Mouse (Mus musculus): ENCODE data around the gene Mapk1ip1l. TPM values are rescaled to one million over a fixed set of nuclear protein-coding genes. Genes with fewer than 3 reads are reported as not detected.

Gene Mapk1ip1l
- polyA plus RNA-seq, 1 experiment from 2014 or later = 69.0 TPM

DNA sequence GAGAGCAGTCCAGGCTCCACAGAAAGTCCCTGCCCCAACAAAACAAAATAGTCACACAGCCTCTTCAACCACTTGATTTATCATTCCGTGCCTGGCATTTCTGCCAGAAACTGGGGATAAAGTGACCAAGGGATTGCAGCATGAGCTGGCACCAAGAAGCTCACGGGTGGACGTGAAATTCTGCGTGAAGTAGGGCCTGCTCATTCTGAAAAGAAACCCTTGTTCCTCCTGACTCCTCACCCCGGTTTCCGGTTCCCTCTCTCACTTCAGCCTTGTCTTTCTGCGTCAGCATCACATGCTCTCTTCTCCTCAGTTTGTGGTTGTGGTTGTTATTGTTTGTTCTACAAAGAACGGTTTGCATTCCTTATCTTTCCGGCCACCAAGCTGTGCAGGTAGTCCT lies 63.8 kb downstream of the Mapk1ip1l start:
- peaks cover 17% of the 10 kb centered on the region for H3K4me1 ChIP-seq (replicated peaks)
- no peaks in the 10 kb centered on the region for H3K36me3 ChIP-seq
- 65% methylated on average over 9 of the region's 9 CpGs for WGBS
- H3K9me3 ChIP-seq (replicated peaks) = no peaks in the 10 kb centered on the region
- no peak overlapping the region for H3K4me3 ChIP-seq
- H3K27me3 ChIP-seq (replicated peaks) = no peaks in the 10 kb centered on the region
- H3K27ac ChIP-seq (ENCODE audit: poor library complexity, severe bottlenecking) = no peak overlapping the region
- no peak overlapping the region for H3K4me2 ChIP-seq
- ATAC-seq (ENCODE audit: insufficient number of reproducible peaks, low FRiP score) = no peak
- no peak overlapping the region for H3K9ac ChIP-seq

DNA sequence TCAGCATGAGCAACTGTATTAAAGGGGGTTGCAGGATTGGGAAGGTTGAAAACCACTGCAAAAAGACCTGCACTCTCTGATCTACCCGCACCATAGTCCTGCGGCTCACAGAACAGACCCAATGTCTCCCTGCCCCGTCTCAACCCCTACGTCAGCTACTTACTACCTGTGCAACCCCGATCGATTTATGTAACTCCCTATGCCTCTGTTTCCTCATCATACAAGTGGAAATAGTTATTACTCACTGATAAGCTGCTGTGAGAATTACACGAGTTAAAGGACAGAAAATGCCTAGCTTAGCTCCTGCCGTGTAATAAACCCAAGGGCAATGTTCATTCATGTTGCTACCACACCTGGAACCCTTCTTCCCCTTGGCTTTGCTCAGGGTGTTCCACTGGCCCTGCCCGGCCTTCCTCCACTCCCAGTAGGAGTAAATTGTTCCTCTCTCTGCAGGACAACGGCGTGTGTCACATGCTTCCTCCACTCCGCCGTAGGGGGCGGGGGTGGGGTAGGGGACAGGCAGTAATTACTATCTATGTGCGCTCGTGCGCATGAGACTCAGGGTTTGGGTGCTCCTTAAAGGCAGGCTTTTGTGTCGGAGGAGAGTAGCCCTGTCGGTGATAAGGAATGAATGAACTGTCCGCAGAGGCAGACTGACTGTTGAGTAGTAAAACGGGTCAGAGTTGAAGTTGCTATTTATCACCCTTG lies 66.8 kb downstream of the Mapk1ip1l start:
- Histone ChIP-seq H3K9me3 (replicated peaks) (no peaks in the 10 kb centered on the region), H3K4me3 (peak overlapping the region; percentile 23), H3K9ac (0 out of 2 replicates have a peak overlapping the region, but pooled peaks have one; percentile 22), H3K27me3 (replicated peaks) (peaks cover 3% of the 10 kb centered on the region; the same call in 1 of the 2 replicates), H3K36me3 (no peaks in the 10 kb centered on the region), H3K4me2 (peak overlapping the region; percentile 65), H3K4me1 (replicated peaks) (peaks cover 26% of the 10 kb centered on the region), H3K27ac (ENCODE audit: poor library complexity, severe bottlenecking) (no peak overlapping the region)
- 24% methylated on average over 21 of the region's 21 CpGs for WGBS
- ATAC-seq (ENCODE audit: insufficient number of reproducible peaks, low FRiP score) = peak; percentile 51; the same call in 1 of the 2 replicates

- Histone ChIP-seq H3K4me3 (no peak overlapping the region), H3K27me3 (replicated peaks) (peaks cover 5% of the 10 kb centered on the region; the same call in 1 of the 2 replicates), H3K4me1 (replicated peaks) (peaks cover 23% of the 10 kb centered on the region), H3K4me2 (no peak overlapping the region; the same call in 1 of the 2 replicates), H3K9ac (no peak overlapping the region), H3K36me3 (no peaks in the 10 kb centered on the region), H3K9me3 (replicated peaks) (no peaks in the 10 kb centered on the region), H3K27ac (ENCODE audit: poor library complexity, severe bottlenecking) (no peak overlapping the region)
- 26% methylated on average over 7 of the region's 7 CpGs for WGBS
- ATAC-seq (ENCODE audit: insufficient number of reproducible peaks, low FRiP score) = peak; percentile 38
Measured at GRCm38 (mm10) chr14:47366881-47367321, 68.8 kb downstream of the Mapk1ip1l start.

DNA sequence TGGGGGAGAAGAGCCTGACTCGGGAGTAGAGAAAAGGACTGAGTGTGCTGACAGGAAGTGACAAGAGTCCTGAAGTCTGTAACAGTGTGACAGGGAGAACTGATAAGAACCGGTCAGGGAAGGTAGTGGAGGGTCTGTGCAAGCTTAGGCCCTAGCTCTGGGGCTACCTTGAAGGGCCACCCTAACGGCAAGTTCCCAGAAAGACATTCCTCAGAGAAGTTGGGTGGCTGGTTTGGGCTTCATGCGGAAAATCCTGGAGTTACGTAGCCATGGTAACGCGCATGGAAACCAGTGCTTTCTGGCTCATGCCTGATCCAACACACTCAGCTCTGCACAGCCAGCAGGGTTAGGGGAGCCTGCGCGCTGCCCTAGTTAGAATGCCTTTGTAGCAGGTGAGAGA lies 69.4 kb downstream of the Mapk1ip1l start, which contains the start of gene Lgals3:
Gene Lgals3, plus strand, starts transcription at position 291 of the 400 bp plus-strand sequence.
- Histone ChIP-seq H3K4me2 (peak within 1 kb of the TSS; percentile 47), H3K27ac (ENCODE audit: poor library complexity, severe bottlenecking) (no peak within 1 kb of the TSS), H3K4me1 (replicated peaks) (peaks cover 21% of the 10 kb centered on the region), H3K9ac (0 out of 2 replicates have a peak within 1 kb of the TSS, but pooled peaks have one; percentile 0), H3K36me3 (no peaks in the 10 kb centered on the region), H3K27me3 (replicated peaks) (peaks cover 5% of the 10 kb centered on the region), H3K4me3 (no peak within 1 kb of the TSS; the same call in 1 of the 2 replicates), H3K9me3 (replicated peaks) (no peaks in the 10 kb centered on the region)
- WGBS = 18% methylated on average over 9 of the region's 9 CpGs
- ATAC-seq (ENCODE audit: insufficient number of reproducible peaks, low FRiP score) = peak; percentile 69

- whole genome bisulfite sequencing = 86% methylated on average over 5 of the region's 5 CpGs
- Histone ChIP-seq H3K4me1 (replicated peaks) (peaks cover 29% of the 10 kb centered on the region), H3K36me3 (no peaks in the 10 kb centered on the region), H3K9ac (no peak overlapping the region), H3K27me3 (replicated peaks) (peaks cover 27% of the 10 kb centered on the region), H3K4me3 (no peak overlapping the region), H3K27ac (ENCODE audit: poor library complexity, severe bottlenecking) (no peak overlapping the region), H3K4me2 (no peak overlapping the region), H3K9me3 (replicated peaks) (no peaks in the 10 kb centered on the region)
- no peak for ATAC-seq (ENCODE audit: insufficient number of reproducible peaks, low FRiP score)
Measured at GRCm38 (mm10) chr14:47369741-47370140, 71.7 kb downstream of the Mapk1ip1l start.

GRCm38 (mm10) chr14:47370790-47371189 lies 72.7 kb downstream of the Mapk1ip1l start:
- no peak for ATAC-seq (ENCODE audit: insufficient number of reproducible peaks, low FRiP score)
- H3K9ac ChIP-seq = no peak overlapping the region
- no peak overlapping the region for H3K27ac ChIP-seq (ENCODE audit: poor library complexity, severe bottlenecking)
- no peak overlapping the region for H3K4me2 ChIP-seq
- no peaks in the 10 kb centered on the region for H3K36me3 ChIP-seq
- no peaks in the 10 kb centered on the region for H3K9me3 ChIP-seq (replicated peaks)
- 85% methylated on average over 3 of the region's 3 CpGs for WGBS
- H3K4me3 ChIP-seq = no peak overlapping the region
- peaks cover 34% of the 10 kb centered on the region for H3K27me3 ChIP-seq (replicated peaks)
- H3K4me1 ChIP-seq (replicated peaks) = peaks cover 22% of the 10 kb centered on the region

DNA sequence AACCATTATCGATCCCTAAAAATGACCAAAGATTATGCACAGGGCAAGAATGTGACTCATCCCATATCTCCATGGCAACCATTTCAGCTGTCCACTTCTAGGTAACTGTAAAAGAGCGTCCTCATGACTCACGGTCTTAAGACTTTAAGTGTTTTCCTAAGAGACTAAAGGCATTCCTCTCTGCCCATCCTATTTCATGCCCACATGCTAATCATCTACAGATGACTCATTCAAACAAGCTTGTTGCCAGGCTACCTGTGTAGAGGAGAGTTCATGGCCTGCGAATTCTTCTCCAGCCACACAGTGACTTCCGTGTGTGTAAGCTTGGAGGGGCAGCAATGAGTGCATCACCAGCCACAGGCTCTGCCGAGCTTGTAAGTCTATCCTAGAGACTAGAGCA lies 73.6 kb downstream of the Mapk1ip1l start:
- no peaks in the 10 kb centered on the region for H3K9me3 ChIP-seq (replicated peaks)
- H3K36me3 ChIP-seq = no peaks in the 10 kb centered on the region
- peaks cover 35% of the 10 kb centered on the region for H3K27me3 ChIP-seq (replicated peaks)
- 62% methylated on average over 6 of the region's 6 CpGs for WGBS
- H3K4me1 ChIP-seq (replicated peaks) = peaks cover 21% of the 10 kb centered on the region
- ATAC-seq (ENCODE audit: insufficient number of reproducible peaks, low FRiP score) = no peak
- no peak overlapping the region for H3K9ac ChIP-seq
- no peak overlapping the region for H3K4me3 ChIP-seq
- H3K27ac ChIP-seq (ENCODE audit: poor library complexity, severe bottlenecking) = no peak overlapping the region
- H3K4me2 ChIP-seq = no peak overlapping the region

Other genes starting within 250 kb of the Mapk1ip1l start
- 6.8 TPM in 2 replicates for gene Gch1, start 108.9 kb upstream of the Mapk1ip1l start, polyA plus RNA-seq (2016; fragmentation: Nextera tagmentation; extraction: Ambion mirVana)
- 22.9 and 23.1 TPM in 2 replicates for gene Wdhd1, start 21.4 kb upstream of the Mapk1ip1l start, polyA plus RNA-seq (2016; fragmentation: Nextera tagmentation; extraction: Ambion mirVana)
- 2.4 and 3.0 TPM in 2 replicates for gene Socs4, start 21.3 kb upstream of the Mapk1ip1l start, polyA plus RNA-seq (2016; fragmentation: Nextera tagmentation; extraction: Ambion mirVana)
- 1.7 and 1.9 TPM in 2 replicates for gene Lgals3, start 69.5 kb downstream of the Mapk1ip1l start, polyA plus RNA-seq (2016; fragmentation: Nextera tagmentation; extraction: Ambion mirVana)
- gene Dlgap5, start 120.1 kb downstream of the Mapk1ip1l start, polyA plus RNA-seq (2016; fragmentation: Nextera tagmentation; extraction: Ambion mirVana) = 45.7 and 51.8 TPM in 2 replicates
- gene Fbxo34, start 152.2 kb downstream of the Mapk1ip1l start, polyA plus RNA-seq (2016; fragmentation: Nextera tagmentation; extraction: Ambion mirVana) = 24.0 and 24.8 TPM in 2 replicates